Mouse (Mus musculus): ENCODE data around the gene Syt3.

The Syt3 gene

DNA sequence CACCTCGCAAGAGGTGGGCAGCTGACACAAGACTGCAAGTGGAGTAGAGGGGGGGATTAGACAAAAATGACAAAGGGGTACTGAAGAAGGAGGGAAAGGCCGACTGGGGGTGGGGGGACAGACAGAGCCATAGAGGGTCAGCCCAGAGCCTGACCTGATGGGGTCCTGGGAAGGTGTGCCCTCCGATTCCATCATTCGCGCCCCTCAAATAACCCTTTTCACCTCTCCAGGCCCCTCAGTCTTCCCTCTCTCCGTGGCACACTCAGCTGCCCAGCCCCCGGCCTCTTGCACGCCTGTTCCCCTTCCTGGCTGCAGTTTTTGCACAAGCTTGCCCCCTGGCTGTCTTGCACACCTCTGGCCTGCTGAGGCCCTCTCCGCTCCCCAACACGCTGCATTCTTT, 26.4 kb upstream of the Syt3 start:
- no peak for DNase-seq (ENCODE audit: low spot score)

DNA sequence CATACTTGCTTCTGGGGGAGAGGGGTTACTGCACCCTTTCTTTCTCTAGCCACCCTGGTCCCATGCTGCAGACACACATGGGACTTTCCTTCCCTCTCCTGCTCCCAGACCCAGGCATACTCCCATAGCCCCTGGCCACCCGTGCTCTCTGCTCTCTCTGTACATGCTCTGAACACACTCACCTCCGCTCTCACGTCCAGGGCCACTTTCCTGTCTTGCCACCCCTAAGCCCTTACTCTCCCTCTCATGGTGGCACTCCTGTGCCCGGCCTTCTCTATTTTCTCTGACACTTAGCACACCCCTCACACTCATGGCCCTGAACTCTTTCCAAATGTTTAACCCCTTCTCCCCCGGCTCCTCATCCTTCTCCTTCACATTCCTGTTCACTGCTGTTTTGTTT, 25.9 kb upstream of the Syt3 start:
- DNase-seq (ENCODE audit: low spot score) = no peak

DNA sequence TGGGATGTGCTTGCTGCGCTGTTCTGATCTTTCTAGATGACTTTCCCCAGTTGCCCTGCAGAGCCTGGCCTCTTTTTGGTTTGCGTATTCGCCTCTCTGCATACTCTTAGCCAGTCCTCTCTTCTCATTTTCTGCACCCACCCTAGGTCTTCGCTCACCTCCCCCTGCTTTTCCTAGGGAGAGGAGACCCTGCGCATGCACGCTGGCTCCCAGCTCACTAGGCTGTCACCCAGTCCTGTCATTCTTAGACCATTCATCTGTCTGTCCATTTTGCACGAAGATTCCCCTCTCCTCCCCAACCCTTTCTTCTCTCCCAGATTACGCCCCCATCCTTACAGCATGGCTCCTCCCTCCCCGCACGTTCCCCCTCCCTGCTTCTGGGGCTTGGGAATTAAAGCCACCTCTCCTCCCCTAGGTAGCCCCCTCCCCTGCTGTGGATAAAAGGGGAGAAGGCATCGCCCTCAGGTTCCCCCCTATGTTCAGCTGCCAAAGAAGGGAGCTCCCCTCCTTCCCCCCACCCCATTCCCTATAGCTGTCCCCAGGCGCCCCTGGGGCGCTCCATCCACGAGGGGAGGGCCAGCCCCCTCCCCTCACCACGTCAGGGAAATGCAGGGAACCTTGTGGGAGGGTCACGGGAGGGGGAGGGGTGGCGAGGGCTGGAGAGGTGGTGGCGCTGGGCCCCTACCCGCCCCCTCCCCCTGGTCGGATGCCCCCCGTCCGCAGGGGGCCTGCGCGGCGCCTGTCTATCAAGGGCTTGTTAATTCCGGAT, 24.8 kb upstream of the Syt3 start:
- no peak for DNase-seq (ENCODE audit: low spot score)

DNA sequence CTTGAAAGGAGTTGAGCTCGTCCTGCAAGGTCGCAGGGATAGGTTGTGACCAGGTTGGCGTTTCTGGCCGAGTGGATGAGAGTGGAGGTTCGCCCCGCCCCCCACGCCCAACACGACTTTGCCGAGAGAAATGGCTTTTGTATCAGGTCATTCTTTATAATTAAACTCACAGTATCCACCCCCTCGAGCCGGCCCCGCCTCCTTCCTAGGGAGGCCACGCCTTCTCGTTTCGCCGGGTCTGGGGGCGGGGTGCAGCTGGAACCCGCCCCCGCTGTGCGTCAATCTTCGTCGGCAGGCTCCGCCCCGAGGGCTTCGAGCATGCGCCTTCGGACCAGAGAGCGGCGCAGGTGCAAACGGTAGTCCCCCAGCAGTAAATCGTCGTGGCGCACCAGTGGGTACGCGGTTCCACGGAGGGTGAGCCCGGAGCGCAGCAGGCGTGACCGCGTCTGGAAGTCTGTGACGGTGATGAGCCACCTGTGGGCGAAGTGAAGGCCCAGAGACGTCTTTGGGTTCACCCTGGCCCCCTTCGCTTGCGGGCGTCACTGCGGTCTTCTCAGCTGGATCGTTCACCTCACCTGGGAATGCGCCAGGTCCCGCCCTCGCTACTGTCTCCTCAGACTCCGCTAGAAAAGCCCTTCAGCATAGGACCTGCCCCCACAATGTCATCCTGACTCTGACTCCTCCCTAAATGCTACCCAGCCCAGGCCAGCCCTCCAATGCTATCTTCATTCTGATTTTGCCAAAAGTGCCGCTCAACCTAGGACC, 23.8 kb upstream of the Syt3 start:
- DNase-seq (ENCODE audit: low spot score) = peak; percentile 95

DNA sequence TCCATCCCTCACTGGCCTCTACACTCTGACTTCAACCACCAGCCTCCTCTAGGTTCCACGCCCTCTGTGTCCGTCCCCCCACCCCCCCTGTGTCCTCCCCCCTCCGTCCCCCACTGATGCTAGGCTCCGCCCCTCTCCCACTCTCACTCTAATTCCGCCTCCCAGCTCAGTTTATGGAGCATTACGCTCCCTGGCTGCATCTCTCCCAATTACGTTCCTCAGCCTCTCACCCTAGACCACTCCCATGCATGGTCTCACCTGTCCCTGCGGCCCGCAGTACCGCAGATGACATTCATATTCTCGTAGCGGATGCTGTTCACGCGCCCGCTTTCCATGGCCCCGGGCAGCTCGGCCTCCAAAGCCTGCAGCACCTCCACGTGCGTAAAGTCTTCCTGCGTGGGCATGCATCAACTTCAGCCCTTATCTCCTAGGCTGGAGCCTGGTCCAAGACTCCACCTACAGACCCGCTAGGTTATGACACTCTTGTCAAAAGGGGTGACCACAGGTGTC, 23.1 kb upstream of the Syt3 start:
- DNase-seq (ENCODE audit: low spot score) = no peak

GRCm38 (mm10) chr7:44372678-44373077, 11.2 kb upstream of the Syt3 start:
- no peak for DNase-seq (ENCODE audit: low spot score)

GRCm38 (mm10) chr7:44373460-44373859, 10.4 kb upstream of the Syt3 start:
- DNase-seq (ENCODE audit: low spot score) = no peak

DNA sequence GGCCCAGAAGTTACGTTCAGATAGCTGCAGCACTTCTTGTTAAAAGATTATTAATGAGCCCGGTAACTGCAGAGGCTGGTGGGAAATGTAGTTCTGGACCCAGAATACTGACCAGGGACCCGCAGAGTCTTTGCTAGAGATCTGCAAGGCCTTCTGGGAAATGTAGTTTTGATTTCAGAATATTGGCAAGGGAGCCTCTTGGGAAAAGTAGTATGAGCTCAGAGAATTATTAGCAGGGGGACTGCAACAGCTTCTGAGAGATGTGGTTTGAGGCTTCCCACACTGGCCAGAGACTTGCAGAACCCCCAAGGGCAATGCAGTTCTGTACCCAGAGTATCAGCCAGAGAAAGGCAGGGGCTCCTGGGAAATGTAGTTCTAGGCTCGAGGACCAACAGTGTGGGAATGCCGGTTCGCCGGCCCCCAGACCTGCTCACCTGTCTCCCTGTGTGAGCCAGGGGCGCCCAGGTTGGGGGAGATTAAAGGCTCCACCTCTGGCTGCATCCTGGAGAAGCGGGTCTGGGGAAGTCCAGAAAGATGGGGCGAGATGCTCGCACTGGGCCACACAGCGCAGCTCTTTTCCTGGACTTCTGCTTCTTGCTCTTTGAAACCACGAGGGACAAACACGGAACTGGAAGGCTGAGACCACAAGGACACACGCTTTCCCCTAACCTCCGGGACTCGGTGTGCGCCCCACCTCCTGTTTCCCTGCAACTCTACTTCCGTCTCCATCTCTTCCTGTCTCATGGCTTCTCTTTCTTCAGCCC, 9.8 kb upstream of the Syt3 start:
- DNase-seq (ENCODE audit: low spot score) = peak; percentile 67

DNA sequence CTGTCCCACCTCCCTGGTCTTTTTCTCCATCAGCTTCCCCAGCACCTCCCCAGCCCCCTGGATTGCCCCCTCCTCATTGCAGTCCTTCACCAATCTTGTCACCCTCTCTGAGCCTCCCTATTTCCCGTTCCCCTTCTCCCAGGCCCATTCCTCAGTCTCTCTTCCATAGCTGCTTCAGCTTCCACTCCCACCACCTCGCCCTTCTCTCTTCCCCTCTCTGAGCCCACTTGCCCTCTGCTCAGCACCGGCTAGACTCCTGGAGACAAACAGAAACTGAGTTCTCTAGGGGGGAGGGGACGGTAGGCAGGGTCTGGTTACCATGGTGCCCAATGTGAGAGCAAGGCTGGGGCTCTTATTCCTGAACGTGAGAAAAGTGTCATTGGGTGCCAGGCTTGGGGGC, 9.1 kb upstream of the Syt3 start:
- no peak for DNase-seq (ENCODE audit: low spot score)

- no peak for DNase-seq (ENCODE audit: low spot score)
Observed at GRCm38 (mm10) chr7:44375207-44375606, 8.7 kb upstream of the Syt3 start.

DNA sequence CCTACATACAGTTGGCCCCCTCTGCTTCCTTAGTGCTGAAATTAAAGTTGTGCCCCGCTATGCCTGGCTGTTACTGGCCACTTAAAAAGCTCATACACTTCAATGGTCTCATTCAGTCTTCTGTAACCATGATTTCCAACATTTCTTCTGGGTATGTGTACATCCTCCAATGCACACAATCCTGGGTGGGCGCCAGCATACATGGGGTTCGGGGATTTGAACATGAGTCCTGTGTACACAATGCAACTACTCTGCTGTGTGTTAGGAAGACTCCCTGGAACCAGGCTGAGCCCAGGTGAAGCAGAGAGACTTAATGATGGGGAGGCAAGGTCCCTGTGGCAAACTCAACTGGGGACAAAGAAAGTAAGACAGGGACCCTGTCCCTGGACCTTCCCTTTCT, 8.1 kb upstream of the Syt3 start:
- no peak for DNase-seq (ENCODE audit: low spot score)

GRCm38 (mm10) chr7:44378290-44378689, 5.6 kb upstream of the Syt3 start:
- DNase-seq (ENCODE audit: low spot score) = no peak

GRCm38 (mm10) chr7:44382541-44382940, 1.4 kb upstream of the Syt3 start:
- DNase-seq (ENCODE audit: low spot score) = no peak

- no peak for DNase-seq (ENCODE audit: low spot score)
Observed at GRCm38 (mm10) chr7:44384716-44385059, 786 bp downstream of the Syt3 start.

- DNase-seq (ENCODE audit: low spot score) = no peak
Observed at GRCm38 (mm10) chr7:44385720-44386119, 1.8 kb downstream of the Syt3 start, which contains the start of gene 1700008O03Rik. 1700008O03Rik (minus strand) TSS chr7:44385820.

- no peak for DNase-seq (ENCODE audit: low spot score)
Observed at GRCm38 (mm10) chr7:44391831-44392230, 7.9 kb downstream of the Syt3 start.

- DNase-seq (ENCODE audit: low spot score) = no peak
Observed at GRCm38 (mm10) chr7:44392341-44392740, 8.4 kb downstream of the Syt3 start.

DNA sequence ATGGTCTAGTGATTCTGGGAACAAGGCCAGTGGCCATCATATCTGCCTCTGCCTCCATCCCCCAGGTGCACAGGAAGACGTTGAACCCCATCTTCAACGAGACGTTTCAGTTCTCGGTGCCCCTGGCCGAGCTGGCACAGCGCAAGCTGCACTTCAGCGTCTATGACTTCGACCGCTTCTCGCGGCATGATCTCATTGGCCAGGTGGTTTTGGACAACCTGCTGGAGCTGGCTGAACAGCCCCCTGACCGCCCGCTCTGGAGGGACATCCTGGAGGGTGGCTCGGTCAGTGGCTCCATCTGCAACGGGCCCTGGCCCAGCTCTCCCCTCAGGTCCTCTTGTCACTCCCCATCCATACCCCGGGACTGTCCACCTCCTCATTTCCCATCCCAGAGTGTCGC, 9.4 kb downstream of the Syt3 start:
- no peak for DNase-seq (ENCODE audit: low spot score)

- peak; percentile 26 for DNase-seq (ENCODE audit: low spot score)
Observed at GRCm38 (mm10) chr7:44398570-44398969, 14.7 kb downstream of the Syt3 start.

GRCm38 (mm10) chr7:44401673-44402072, 17.8 kb downstream of the Syt3 start:
- no peak for DNase-seq (ENCODE audit: low spot score)

DNA sequence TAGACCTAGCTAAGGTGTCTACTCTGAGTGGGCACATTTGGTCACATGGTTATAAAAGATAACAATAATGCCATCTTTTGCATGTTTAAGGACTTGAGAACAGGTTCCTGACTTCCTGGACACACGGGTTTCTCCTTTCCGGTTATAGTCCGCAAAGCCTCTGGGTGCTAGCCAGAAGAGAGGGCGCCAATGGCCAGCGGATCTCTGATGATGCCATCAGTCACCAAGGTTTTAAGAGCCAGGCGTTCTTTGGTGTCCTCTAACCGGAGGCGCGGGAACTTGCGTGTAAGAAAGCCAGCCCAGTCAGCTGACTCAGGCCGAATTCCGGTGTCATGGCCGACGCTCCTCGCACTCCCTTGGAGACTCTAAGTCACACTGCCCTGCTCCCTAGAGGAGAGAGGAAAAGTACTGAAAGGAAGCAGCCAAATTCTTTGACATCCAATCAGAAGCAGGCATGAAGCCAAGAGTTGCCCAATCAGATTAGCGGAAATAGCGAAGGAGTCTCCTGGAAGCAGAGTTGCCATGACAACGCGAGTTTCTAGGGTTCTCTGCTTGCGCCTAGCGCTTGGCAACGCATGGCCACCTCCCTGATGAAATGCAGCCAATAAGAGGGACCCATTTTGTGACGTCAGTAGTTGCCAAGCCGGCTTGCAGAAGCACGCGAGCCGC, 21.6 kb downstream of the Syt3 start:
- DNase-seq (ENCODE audit: low spot score) = peak; percentile 73

DNA sequence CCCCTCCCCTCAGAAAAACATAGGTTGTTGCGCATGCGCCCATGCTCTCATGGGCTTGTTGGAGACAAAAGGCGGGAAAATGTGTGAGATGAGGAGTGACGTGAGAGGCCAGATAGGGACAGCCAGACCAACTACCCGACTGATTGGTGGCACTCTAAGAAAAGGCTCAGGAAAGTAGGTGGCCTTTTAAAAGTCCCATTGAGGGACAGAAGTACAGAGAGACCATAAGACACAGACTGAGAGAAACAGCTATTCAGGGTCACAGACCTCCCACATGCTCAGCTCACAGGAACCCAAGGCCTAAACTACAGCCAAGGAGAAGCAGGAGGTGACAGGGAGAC, 22.1 kb downstream of the Syt3 start:
- no peak for DNase-seq (ENCODE audit: low spot score)
